Mouse (Mus musculus) liver, embryonic 11.5 days (tissue): ENCODE data around the gene Gon4l. TPM values are rescaled to one million over a fixed set of nuclear protein-coding genes. Genes with fewer than 3 reads are reported as not detected.
A peak's percentile ranks its signal among the peaks of the same experiment; 100 is the strongest.

Experiments used
- ATAC-seq: fragments of 200-750 bp; cut with Nextera tagmentation; replicated peaks from 2 replicates; pipeline ENCODE4 v1.8.0; 2017; ENCODE audit warnings: moderate number of reproducible peaks, mild to moderate bottlenecking, moderate TSS enrichment, moderate library complexity; ENCODE audit not compliant: low FRiP score
- DNase-seq: peaks from one replicate; pipeline ENCODE4 v3.0.0-alpha.2; 2017; ENCODE audit warnings: low spot score
- H3K27ac ChIP-seq: fragments of 300-500 bp; sonication (generic); 2 replicates; pipeline ENCODE4 v1.5.1; 2014; ENCODE audit warnings: mild to moderate bottlenecking, low read depth, low read length, control low read depth
- H3K27me3 ChIP-seq: fragments of 300-500 bp; sonication (generic); replicated peaks from 2 replicates; pipeline ENCODE4 v1.6.1; 2014; ENCODE audit warnings: low read length, mixed read lengths; ENCODE audit not compliant: control insufficient read depth, insufficient read depth
- H3K36me3 ChIP-seq: fragments of 300-500 bp; sonication (generic); 2 replicates; pipeline ENCODE4 v1.6.1; 2014; ENCODE audit warnings: mild to moderate bottlenecking, low read length, moderate library complexity, mixed read lengths; ENCODE audit not compliant: control insufficient read depth, insufficient read depth
- H3K4me1 ChIP-seq: fragments of 300-500 bp; sonication (generic); replicated peaks from 2 replicates; pipeline ENCODE4 v1.6.1; 2014; ENCODE audit warnings: low read length, mixed read lengths; ENCODE audit not compliant: control insufficient read depth, insufficient read depth
- H3K4me2 ChIP-seq: fragments of 300-500 bp; sonication (generic); 2 replicates; pipeline ENCODE4 v1.6.1; 2014; ENCODE audit warnings: mild to moderate bottlenecking, control low read depth, moderate library complexity
- H3K4me3 ChIP-seq: fragments of 300-500 bp; sonication (generic); 2 replicates; pipeline ENCODE4 v1.5.1; 2014; ENCODE audit warnings: low read depth, low read length, control low read depth
- H3K9ac ChIP-seq: fragments of 300-500 bp; sonication (generic); 2 replicates; pipeline ENCODE4 v1.6.1; 2014; ENCODE audit warnings: low read depth, low read length, control low read depth
- H3K9me3 ChIP-seq: fragments of 300-500 bp; sonication (generic); 2 replicates; pipeline ENCODE4 v1.6.1; 2016; ENCODE audit warnings: low read length, inconsistent platforms, mixed read lengths; ENCODE audit not compliant: control insufficient read depth
- WGBS: fragments of 180-500 bp; shearing (Covaris S2); extraction: QIAGEN DNeasy Blood & Tissue Kit; methylation state at CpG from one replicate; pipeline ENCODE4 v1.1.7; 2014; 5-methylcytosine and 5-hydroxymethylcytosine counted together
- polyA plus RNA-seq: library from polyadenylated mRNA; unstranded; fragments of >200 nt; fragmentation: Nextera tagmentation; extraction: Ambion mirVana; gene quantifications from 2 replicates; pipeline ENCODE4 v1.2.1, GENCODE M21; 2014

The Gon4l gene
- polyA plus RNA-seq, 1 experiment from 2014 or later = 14.3 TPM

GRCm38 (mm10) chr3:88949786-88950575 is 115.0 kb downstream of the Gon4l start:
- H3K4me3 ChIP-seq = peak overlapping the region; percentile 82
- peak overlapping the region; percentile 89 for H3K4me2 ChIP-seq
- peak; percentile 93 for DNase-seq
- peak overlapping the region; percentile 99 for H3K9ac ChIP-seq
- ATAC-seq = peak; percentile 90
- H3K27me3 ChIP-seq = no peaks in the 10 kb centered on the region
- WGBS = under 1% methylated on average over 75 of the region's 92 CpGs
- peaks cover 24% of the 10 kb centered on the region for H3K4me1 ChIP-seq
- H3K27ac ChIP-seq = peak overlapping the region; percentile 98
- no peaks in the 10 kb centered on the region for H3K9me3 ChIP-seq
- no peaks in the 10 kb centered on the region for H3K36me3 ChIP-seq

DNA sequence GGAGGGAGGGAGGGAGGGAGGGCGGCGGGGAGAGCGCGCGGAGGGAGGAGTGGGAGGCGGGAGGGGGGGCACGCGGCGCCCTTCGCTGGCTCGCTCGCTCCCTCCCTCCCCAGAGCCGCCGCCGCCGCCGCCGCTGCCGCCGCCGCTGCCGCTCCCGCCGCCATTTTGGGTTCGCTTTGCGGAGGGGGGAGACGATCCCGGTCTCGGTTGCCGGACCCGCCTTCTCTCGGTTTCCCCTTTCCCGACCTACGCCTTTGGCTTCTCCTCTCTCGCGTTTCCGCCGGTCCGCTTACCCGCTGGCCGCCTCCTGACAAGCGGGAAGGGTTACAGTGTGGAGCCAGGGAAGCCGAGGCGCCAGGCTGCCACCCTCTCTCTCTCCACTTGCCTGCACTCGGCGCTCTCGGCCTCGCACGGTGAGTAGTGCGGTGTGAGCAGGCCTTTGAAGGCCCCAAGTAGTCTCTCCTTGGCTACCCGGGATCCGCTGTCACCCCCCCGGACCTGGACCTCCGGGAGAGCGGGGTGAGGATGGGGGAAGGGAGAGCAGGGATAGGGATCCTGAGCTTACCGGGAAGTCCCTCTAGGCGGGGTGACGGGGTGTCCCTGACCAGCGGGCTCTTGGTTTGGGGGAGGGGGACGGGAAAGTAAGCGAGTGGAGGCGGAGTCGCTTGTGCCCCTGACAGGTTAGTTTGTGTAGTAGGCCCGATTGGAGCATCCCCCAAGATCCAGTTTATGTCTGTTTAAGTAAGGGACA is 115.7 kb downstream of the Gon4l start, which contains the start of the genes Ash1l and Dap3:
Gene Ash1l, plus strand, starts transcription at position 47 of the 751 bp plus-strand sequence.
Gene Dap3, minus strand, starts transcription at position 606 of the 751 bp plus-strand sequence.
- Histone ChIP-seq H3K36me3 (no peaks in the 10 kb centered on the region), H3K27me3 (no peaks in the 10 kb centered on the region), H3K27ac (peak within 1 kb of the TSS; percentile 98), H3K9ac (peak within 1 kb of the TSS; percentile 99), H3K9me3 (no peaks in the 10 kb centered on the region), H3K4me1 (peaks cover 24% of the 10 kb centered on the region), H3K4me2 (peak within 1 kb of the TSS; percentile 89), H3K4me3 (peak within 1 kb of the TSS; percentile 82)
- WGBS = under 1% methylated on average over 36 of the region's 64 CpGs
- ATAC-seq (peak; percentile 65), DNase-seq (peak; percentile 87)

GRCm38 (mm10) chr3:88951327-88951800 is 116.3 kb downstream of the Gon4l start:
- Histone ChIP-seq H3K9ac (peak overlapping the region; percentile 99), H3K27me3 (no peaks in the 10 kb centered on the region), H3K27ac (peak overlapping the region; percentile 98), H3K4me3 (peak overlapping the region; percentile 82), H3K9me3 (no peaks in the 10 kb centered on the region), H3K36me3 (no peaks in the 10 kb centered on the region), H3K4me2 (peak overlapping the region; percentile 89), H3K4me1 (peaks cover 24% of the 10 kb centered on the region)
- ATAC-seq (no peak), DNase-seq (peak; percentile 6)
- WGBS = 3% methylated on average over 5 of the region's 5 CpGs

DNA sequence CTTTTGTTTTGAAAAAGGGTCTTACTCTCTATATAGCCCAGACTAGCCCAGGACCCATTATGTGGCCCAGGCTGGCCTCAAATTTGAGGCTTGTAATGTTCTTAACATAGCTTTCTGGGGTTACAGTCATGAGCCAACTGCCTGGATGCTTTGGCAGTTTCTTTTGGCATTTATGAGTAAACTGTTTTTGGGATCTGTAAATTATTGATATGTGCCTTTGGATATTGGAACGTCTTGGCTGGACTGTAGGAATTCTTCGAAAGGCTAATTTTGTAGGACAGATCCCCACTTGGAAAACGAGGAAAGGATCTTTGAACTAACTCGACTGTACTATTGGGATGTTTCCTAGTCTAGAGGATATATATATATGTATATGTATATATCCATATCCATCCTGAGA is 118.2 kb downstream of the Gon4l start:
- ATAC-seq (no peak), DNase-seq (no peak)
- Histone ChIP-seq H3K9me3 (no peaks in the 10 kb centered on the region), H3K4me1 (peaks cover 23% of the 10 kb centered on the region), H3K27me3 (no peaks in the 10 kb centered on the region), H3K4me2 (peak overlapping the region; percentile 17), H3K27ac (no peak overlapping the region), H3K4me3 (no peak overlapping the region), H3K36me3 (no peaks in the 10 kb centered on the region), H3K9ac (no peak overlapping the region)
- WGBS = 87% methylated on average over 4 of the region's 4 CpGs

GRCm38 (mm10) chr3:88953736-88954135 is 118.7 kb downstream of the Gon4l start:
- no peak for DNase-seq
- H3K9ac ChIP-seq = no peak overlapping the region
- no peak overlapping the region for H3K27ac ChIP-seq
- H3K4me3 ChIP-seq = no peak overlapping the region
- ATAC-seq = no peak
- H3K4me1 ChIP-seq = peaks cover 18% of the 10 kb centered on the region
- H3K27me3 ChIP-seq = no peaks in the 10 kb centered on the region
- peak overlapping the region; percentile 17; the same call in 1 of the 2 replicates for H3K4me2 ChIP-seq
- H3K9me3 ChIP-seq = no peaks in the 10 kb centered on the region
- no peaks in the 10 kb centered on the region for H3K36me3 ChIP-seq

Other genes starting within 250 kb of the Gon4l start
- gene Arhgef2, start 229.3 kb upstream of the Gon4l start, polyA plus RNA-seq = 64.3 and 66.3 TPM in 2 replicates
- gene Rxfp4, start 182.1 kb upstream of the Gon4l start, polyA plus RNA-seq = not detected in 2 replicates
- 64.7 and 65.7 TPM in 2 replicates for gene Khdc4, start 149.4 kb upstream of the Gon4l start, polyA plus RNA-seq
- gene Rit1, start 118.4 kb upstream of the Gon4l start, polyA plus RNA-seq = 33.9 and 34.4 TPM in 2 replicates
- gene Syt11, start 60.1 kb upstream of the Gon4l start, polyA plus RNA-seq = 4.7 and 5.2 TPM in 2 replicates
- 49.1 and 51.5 TPM in 2 replicates for gene Msto1, start 78.8 kb downstream of the Gon4l start, polyA plus RNA-seq
- 11.1 and 13.4 TPM in 2 replicates for gene Ash1l, start 115.4 kb downstream of the Gon4l start, polyA plus RNA-seq
- gene Dap3, start 116.0 kb downstream of the Gon4l start, polyA plus RNA-seq = 205 and 214 TPM in 2 replicates